Mouse (Mus musculus) limb, embryonic 15.5 days (tissue): ENCODE data around the gene Hsd17b14. TPM values are rescaled to one million over a fixed set of nuclear protein-coding genes. Genes with fewer than 3 reads are reported as not detected.
"Not testable (repeated sequence)": the region's sequence is repeated elsewhere in the genome, so short reads cannot be mapped to it uniquely, and the experiment has no call there.

Experiments
- ATAC-seq: fragments of 200-750 bp; cut with Nextera tagmentation; 2 replicates; pipeline ENCODE4 v1.8.0; 2017; ENCODE audit warnings: low read depth, moderate TSS enrichment; ENCODE audit not compliant: insufficient number of reproducible peaks, low FRiP score, low TSS enrichment
- H3K27ac ChIP-seq: fragments of 300-500 bp; sonication (generic); 2 replicates; pipeline ENCODE4 v1.5.1; 2015; ENCODE audit warnings: moderate library complexity, mild to moderate bottlenecking, inconsistent platforms
- H3K27me3 ChIP-seq: fragments of 300-500 bp; sonication (generic); 2 replicates; pipeline ENCODE4 v1.6.1; 2015; ENCODE audit warnings: inconsistent platforms
- H3K36me3 ChIP-seq: fragments of 300-500 bp; sonication (generic); 2 replicates; pipeline ENCODE4 v1.6.1; 2015; ENCODE audit warnings: inconsistent platforms
- H3K4me1 ChIP-seq: fragments of 300-500 bp; sonication (generic); 2 replicates; pipeline ENCODE4 v1.6.1; 2015; ENCODE audit warnings: inconsistent platforms
- H3K4me2 ChIP-seq: fragments of 300-500 bp; sonication (generic); 2 replicates; pipeline ENCODE4 v1.6.1; 2015; ENCODE audit warnings: mild to moderate bottlenecking, inconsistent platforms
- H3K4me3 ChIP-seq: fragments of 300-500 bp; sonication (generic); 2 replicates; pipeline ENCODE4 v1.5.1; 2015; ENCODE audit warnings: mild to moderate bottlenecking, inconsistent platforms
- H3K9ac ChIP-seq: fragments of 300-500 bp; sonication (generic); 2 replicates; pipeline ENCODE4 v1.6.1; 2015; ENCODE audit warnings: inconsistent platforms
- H3K9me3 ChIP-seq: fragments of 300-500 bp; sonication (generic); 2 replicates; pipeline ENCODE4 v1.6.1; 2016; ENCODE audit warnings: inconsistent platforms
- WGBS: fragments of 180-500 bp; shearing (Covaris S2); methylation state at CpG from one replicate; pipeline ENCODE4 v1.1.7; 2015; 5-methylcytosine and 5-hydroxymethylcytosine counted together
- polyA plus RNA-seq: library from polyadenylated mRNA; unstranded; fragments of >200 nt; fragmentation: Nextera tagmentation; extraction: Ambion mirVana; gene quantifications from 2 replicates; pipeline ENCODE4 v1.2.1, GENCODE M21; 2015

Hsd17b14 gene
- polyA plus RNA-seq = 0.74 and 1.1 TPM in 2 replicates

DNA sequence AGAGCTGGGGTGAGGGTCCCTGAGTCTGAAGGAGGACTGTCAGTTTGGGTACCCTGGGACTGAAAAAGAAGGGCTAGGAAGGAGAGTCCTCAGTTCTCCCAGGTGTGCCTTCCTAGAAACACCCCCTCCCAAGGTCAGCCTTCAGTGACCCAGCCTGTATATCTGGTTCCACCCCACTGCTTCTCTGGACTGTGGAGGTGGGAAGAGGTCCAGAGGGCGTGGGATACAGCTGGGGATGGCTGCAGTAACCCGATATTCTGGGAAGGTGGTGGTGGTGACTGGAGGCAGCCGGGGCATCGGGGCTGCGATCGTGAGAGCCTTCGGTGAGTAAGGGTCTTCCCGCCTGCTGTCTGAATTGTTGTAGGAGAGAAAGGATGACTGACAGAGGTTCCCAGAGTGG, at the start of gene Hsd17b14:
TSS of gene Hsd17b14 (plus strand) at position 150 of the 400 bp plus-strand sequence.
- Histone ChIP-seq H3K9me3 (no peaks in the 10 kb centered on the region), H3K9ac (no peak within 1 kb of the TSS), H3K36me3 (no peaks in the 10 kb centered on the region), H3K27ac (no peak within 1 kb of the TSS), H3K4me1 (peaks cover 6% of the 10 kb centered on the region; the same call in 1 of the 2 replicates), H3K4me3 (no peak within 1 kb of the TSS), H3K4me2 (no peak within 1 kb of the TSS), H3K27me3 (no peaks in the 10 kb centered on the region)
- no peak for ATAC-seq
- WGBS = 22% methylated on average over 8 of the region's 8 CpGs

DNA sequence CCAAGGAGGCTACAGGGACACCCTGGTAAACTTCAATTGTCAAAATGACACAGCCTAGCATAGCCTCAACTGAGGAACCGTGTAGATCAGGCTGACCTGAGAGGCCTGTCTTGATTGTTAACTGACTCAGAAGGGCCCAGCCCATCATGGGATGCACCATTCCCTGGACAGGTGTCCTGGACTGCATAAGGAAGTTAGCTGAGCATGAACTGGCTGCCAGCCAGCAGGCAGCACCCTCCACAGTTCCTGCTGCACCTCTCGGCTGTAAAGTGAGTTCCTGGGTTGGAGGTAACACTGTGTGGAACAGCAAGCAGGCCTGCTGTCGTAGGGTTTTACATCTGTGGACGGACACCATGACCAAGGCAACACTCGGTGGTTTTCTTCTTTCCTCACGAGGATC, 47.1 kb upstream of the Hsd17b14 start:
- Histone ChIP-seq H3K4me2 (no peak overlapping the region), H3K9ac (no peak overlapping the region), H3K36me3 (peaks cover 38% of the 10 kb centered on the region), H3K4me1 (peaks cover 20% of the 10 kb centered on the region), H3K4me3 (no peak overlapping the region), H3K9me3 (no peaks in the 10 kb centered on the region), H3K27me3 (no peaks in the 10 kb centered on the region), H3K27ac (no peak overlapping the region)
- no peak for ATAC-seq
- WGBS = 85% methylated on average over 6 of the region's 6 CpGs

DNA sequence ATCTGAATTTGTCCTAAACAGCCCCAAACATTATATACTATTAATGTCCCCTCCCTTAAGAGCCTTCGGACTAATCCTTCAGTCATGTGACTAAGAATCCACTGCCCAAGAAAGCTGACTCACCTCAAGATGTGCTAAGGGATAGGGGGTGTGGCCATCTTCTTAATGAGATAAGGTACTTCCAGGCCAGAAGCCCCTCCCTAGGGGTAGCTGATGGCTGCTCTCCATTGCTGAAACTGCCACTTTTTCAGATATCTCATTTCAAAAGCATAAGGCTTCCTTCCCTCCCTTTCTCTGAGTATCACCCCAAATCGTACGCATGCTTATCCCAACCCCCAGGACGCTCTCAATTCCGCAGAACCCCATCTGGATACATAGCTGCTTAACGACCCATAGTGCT, 46.1 kb upstream of the Hsd17b14 start:
- H3K9ac ChIP-seq = peak overlapping the region; percentile 75; the same call in 1 of the 2 replicates
- peak overlapping the region; percentile 76; the same call in 1 of the 2 replicates for H3K4me3 ChIP-seq
- 70% methylated on average over 6 of the region's 6 CpGs for WGBS
- ATAC-seq = no peak
- no peaks in the 10 kb centered on the region for H3K9me3 ChIP-seq
- peak overlapping the region; percentile 91; the same call in 1 of the 2 replicates for H3K4me2 ChIP-seq
- H3K27me3 ChIP-seq = no peaks in the 10 kb centered on the region
- peaks cover 20% of the 10 kb centered on the region for H3K4me1 ChIP-seq
- H3K36me3 ChIP-seq = peaks cover 29% of the 10 kb centered on the region
- peak overlapping the region; percentile 97; the same call in 1 of the 2 replicates for H3K27ac ChIP-seq

DNA sequence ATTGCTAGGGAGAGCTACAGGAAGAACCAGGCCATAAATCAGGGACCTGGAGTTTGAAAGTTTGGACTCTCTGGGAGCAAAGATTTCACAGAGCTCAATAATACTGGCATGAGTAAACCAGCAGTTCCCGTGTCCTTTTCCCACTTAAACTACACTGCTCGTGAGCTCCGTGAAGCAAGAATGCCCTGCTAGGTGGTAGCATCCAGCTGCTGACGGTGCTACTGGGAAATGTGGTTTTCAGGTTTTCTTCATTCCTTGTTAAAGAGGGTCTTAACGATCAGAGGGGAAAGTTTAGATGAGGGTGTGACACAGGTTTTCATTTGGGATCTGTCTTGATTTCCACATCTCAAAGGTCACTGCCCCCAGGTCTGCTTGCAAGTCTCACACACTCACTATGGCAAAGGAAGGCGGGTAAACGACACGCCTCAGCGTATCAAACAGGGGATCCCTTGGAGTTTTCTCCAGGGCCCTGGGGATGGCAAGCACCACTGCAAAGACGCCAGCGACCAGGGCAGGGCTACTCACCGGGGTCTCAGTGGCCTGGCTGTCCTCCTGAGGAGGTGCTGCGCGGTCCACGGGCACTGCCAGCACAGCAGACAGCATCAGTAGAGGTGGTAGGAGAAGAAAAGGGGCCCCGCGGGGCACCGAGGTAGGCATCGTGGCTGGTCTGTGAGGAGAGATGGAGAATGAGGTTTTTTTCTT, 45.4 kb upstream of the Hsd17b14 start:
- no peak for ATAC-seq
- Histone ChIP-seq H3K4me2 (peak overlapping the region; percentile 91), H3K4me3 (peak overlapping the region; percentile 76), H3K4me1 (peaks cover 20% of the 10 kb centered on the region), H3K9me3 (no peaks in the 10 kb centered on the region), H3K36me3 (peaks cover 29% of the 10 kb centered on the region), H3K9ac (peak overlapping the region; percentile 75), H3K27ac (peak overlapping the region; percentile 97), H3K27me3 (no peaks in the 10 kb centered on the region)
- 17% methylated on average over 19 of the region's 19 CpGs for WGBS

DNA sequence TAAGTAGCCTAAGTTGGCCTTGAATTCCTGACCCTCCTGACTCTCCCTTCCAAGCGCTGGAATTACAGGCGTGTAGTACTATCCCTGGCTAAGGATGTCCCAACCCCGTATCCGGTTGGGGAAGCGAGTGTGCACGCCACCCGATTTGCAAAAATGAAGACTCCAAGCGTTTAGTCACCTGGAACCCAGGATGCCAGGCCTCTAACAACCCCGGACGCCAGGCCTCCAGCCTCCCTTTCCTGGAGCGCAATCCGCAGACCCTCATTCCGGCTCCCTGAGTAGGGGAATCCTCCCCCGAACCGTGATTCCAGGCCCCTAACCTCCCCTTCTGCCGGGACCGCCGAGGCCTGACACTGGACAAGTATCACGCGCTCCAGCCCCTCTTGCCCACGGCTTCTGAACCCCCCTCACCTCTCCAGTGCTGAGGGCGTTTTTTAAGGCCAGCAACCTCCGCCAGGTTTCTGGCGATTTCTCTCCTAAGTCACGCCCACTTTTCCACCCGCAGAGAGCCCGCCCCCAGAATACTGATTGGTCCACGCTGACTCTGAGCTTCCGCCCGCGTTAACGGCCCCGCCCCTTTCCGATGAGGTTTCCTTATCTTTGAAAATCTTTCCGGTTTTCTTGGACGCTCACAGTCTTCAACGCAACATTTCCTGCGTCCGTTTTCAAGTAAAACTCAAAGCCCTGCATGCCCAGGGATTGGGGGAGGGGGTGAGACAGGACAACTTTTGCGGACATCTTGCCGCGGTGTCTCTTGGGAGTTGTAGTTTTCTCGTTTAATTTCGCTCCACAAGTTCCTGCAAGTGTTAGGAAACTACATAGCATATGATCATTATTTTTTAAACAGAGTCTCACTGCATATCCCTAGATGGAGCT, 44.5 kb upstream of the Hsd17b14 start, which contains the start of gene Nucb1:
TSS of gene Nucb1 (minus strand) at position 495 of the 876 bp plus-strand sequence.
- Histone ChIP-seq H3K4me3 (peak within 1 kb of the TSS; percentile 76), H3K9ac (peak within 1 kb of the TSS; percentile 75), H3K4me2 (peak within 1 kb of the TSS; percentile 91), H3K9me3 (no peaks in the 10 kb centered on the region), H3K36me3 (peaks cover 26% of the 10 kb centered on the region), H3K27me3 (no peaks in the 10 kb centered on the region), H3K27ac (peak within 1 kb of the TSS; percentile 97), H3K4me1 (peaks cover 20% of the 10 kb centered on the region)
- under 1% methylated on average over 44 of the region's 44 CpGs for WGBS
- ATAC-seq = peak; percentile 87

DNA sequence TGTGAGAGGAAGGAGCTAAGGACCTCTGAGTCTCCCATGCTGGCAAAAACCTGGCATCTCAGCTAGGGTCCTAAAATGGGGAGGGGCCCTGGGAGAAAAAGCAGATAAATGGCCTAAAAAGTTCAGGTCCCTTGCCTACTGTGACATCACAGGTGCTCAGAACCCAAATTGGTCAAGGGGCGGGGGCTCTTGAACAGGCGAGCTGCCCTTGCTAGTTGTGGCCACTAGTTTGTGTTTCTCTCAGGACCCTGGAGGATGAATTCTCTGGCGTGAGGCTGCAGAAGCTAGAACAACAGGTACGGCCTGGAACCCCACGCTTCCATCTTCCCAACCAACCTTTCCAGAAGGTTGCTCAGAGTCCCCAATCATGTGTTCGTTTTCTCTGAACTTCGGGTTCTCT, 40.3 kb upstream of the Hsd17b14 start:
- peaks cover 11% of the 10 kb centered on the region for H3K4me1 ChIP-seq
- H3K9me3 ChIP-seq = no peaks in the 10 kb centered on the region
- no peaks in the 10 kb centered on the region for H3K27me3 ChIP-seq
- ATAC-seq = no peak
- no peak overlapping the region for H3K9ac ChIP-seq
- H3K4me3 ChIP-seq = no peak overlapping the region
- H3K4me2 ChIP-seq = no peak overlapping the region
- no peak overlapping the region for H3K27ac ChIP-seq
- H3K36me3 ChIP-seq = no peaks in the 10 kb centered on the region
- WGBS = 81% methylated on average over 7 of the region's 7 CpGs

DNA sequence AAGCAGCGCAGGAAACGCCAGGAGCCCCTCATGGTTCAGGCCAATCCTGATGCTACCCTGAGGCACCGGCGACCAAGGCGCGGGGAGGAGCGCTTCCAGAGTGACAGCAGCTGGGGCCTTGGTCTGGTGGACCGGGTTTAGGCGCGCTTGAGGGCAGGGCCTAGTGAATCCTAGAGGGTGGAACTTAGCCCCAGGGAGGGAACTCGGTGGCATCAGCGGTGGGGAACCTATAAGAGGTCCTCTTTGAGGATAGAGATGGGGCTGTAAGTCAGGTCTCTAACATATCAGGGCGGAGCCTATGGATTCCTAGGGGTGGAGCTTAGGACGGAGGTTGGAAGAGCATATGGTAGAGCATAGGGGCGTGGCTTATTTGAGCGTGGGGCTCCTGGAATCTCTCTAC, 39.3 kb upstream of the Hsd17b14 start:
- H3K27me3 ChIP-seq = no peaks in the 10 kb centered on the region
- H3K4me2 ChIP-seq = peak overlapping the region; percentile 33
- no peak overlapping the region for H3K9ac ChIP-seq
- H3K4me1 ChIP-seq = peaks cover 11% of the 10 kb centered on the region
- peak overlapping the region; percentile 0; the same call in 1 of the 2 replicates for H3K27ac ChIP-seq
- no peak overlapping the region for H3K4me3 ChIP-seq
- H3K36me3 ChIP-seq = no peaks in the 10 kb centered on the region
- 0 out of 2 replicates have a peak, but pooled peaks have one; percentile 5 for ATAC-seq
- 21% methylated on average over 16 of the region's 16 CpGs for WGBS
- no peaks in the 10 kb centered on the region for H3K9me3 ChIP-seq

DNA sequence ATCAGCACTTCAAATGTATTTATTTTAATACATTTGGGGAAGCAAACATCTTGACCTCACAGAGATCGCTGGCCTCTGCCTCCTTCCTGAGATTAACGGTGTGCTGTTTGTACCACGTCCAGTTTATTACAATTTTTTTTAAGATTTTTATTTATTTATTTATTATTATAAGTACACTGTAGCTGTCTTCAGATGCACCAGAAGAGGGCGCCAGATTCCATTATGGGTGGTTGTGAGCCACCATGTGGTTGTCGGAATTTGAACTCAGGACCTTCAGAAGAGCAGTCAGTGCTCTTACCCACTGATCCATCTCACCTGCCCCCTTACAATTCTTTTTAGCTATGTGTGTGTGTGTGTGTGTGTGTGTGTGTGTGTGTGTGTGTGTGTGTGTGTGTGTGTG, 37.8 kb upstream of the Hsd17b14 start:
- not testable (repeated sequence) for H3K4me3 ChIP-seq, H3K9me3 ChIP-seq, H3K27ac ChIP-seq, ATAC-seq, H3K9ac ChIP-seq, H3K4me2 ChIP-seq, H3K36me3 ChIP-seq, H3K27me3 ChIP-seq
- WGBS = 64% methylated on average over 5 of the region's 5 CpGs
- peaks cover 16% of the 10 kb centered on the region for H3K4me1 ChIP-seq

DNA sequence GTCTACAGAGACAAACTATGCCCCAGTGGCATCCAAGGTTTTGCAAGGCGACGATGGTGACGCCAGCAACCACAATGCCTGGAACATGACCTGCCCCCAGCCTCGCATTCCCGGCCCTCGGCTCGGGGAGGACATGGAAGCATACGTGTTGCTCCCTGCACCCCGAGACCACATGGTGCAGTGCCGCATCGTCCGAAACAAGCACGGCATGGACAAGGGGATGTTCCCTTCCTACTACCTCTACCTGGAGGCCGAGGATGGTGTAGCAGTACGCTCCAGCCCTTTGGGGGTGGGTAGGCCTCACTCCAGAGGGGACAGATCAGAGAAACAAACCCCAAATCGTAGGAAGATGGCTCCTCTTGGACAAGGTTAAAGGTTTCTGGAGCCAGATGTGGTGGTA, 36.1 kb upstream of the Hsd17b14 start:
- Histone ChIP-seq H3K9me3 (no peaks in the 10 kb centered on the region), H3K4me2 (no peak overlapping the region), H3K27ac (no peak overlapping the region), H3K4me3 (no peak overlapping the region), H3K9ac (no peak overlapping the region), H3K27me3 (no peaks in the 10 kb centered on the region), H3K36me3 (peaks cover 1% of the 10 kb centered on the region; the same call in 1 of the 2 replicates), H3K4me1 (peaks cover 31% of the 10 kb centered on the region)
- ATAC-seq = no peak
- 92% methylated on average over 16 of the region's 16 CpGs for WGBS

DNA sequence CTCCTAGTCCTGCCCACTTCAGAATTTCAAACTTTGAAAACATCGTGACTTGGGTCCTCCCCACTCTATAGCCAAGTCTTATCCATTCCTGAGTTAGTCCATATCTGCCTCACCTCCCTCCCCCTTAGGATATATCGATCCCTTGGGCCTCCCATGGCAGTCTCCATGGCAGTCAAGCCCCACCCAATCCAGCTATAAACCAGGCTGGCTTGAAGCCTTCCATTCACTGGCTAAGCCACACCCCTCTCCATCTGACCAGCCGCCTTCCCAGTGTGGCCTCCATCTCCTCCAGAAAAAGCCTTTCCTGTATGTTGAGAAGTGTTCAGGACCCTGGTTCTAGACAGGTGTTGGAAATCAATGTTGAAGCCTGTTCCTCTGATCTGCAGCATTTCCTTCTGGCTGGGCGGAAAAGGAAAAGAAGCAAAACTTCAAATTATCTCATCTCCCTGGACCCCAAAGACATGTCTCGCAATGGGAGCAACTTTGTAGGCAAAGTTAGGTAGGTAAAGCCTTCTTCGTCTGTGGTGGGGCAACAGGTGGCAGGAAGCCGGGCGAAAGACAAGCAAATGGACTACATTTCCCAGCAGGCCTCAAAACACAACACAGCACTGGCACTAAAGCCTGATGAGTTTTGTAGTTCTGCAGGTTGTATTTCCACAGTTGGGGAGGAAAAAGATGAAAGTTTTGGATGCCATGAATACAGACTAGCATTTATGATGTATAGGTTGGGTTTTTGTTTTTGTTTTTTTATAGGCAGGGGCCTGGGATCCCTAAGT, 35.2 kb upstream of the Hsd17b14 start:
- H3K4me3 ChIP-seq = no peak overlapping the region
- 74% methylated on average over 8 of the region's 8 CpGs for WGBS
- no peaks in the 10 kb centered on the region for H3K9me3 ChIP-seq
- no peaks in the 10 kb centered on the region for H3K27me3 ChIP-seq
- 0 out of 2 replicates have a peak overlapping the region, but pooled peaks have one; percentile 5 for H3K4me2 ChIP-seq
- H3K4me1 ChIP-seq = peaks cover 36% of the 10 kb centered on the region
- H3K9ac ChIP-seq = no peak overlapping the region
- no peak for ATAC-seq
- 0 out of 2 replicates have a peak overlapping the region, but pooled peaks have one; percentile 22 for H3K27ac ChIP-seq
- H3K36me3 ChIP-seq = peaks cover 4% of the 10 kb centered on the region; the same call in 1 of the 2 replicates

DNA sequence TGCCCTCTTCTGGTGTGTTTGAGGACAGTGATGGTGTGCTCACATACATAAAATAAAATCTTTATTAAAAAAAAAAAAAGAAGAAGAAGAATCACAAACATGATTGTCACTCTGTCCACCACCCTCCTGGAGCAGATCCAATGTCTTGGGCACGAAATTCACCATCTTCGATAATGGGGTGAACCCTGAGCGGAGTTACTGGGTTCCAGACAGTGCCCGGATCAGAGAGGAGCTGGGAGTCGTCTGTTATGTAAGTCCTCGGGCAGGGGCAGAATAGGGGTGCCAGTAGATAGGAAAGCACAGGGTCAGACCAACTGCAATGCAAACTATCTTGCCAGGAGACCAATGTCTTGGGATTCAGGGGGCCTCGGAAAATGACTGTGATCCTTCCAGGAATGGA, 34.1 kb upstream of the Hsd17b14 start:
- Histone ChIP-seq H3K27me3 (no peaks in the 10 kb centered on the region), H3K4me1 (peaks cover 39% of the 10 kb centered on the region), H3K4me3 (no peak overlapping the region), H3K4me2 (no peak overlapping the region), H3K9ac (no peak overlapping the region), H3K36me3 (peaks cover 7% of the 10 kb centered on the region; the same call in 1 of the 2 replicates), H3K9me3 (no peaks in the 10 kb centered on the region), H3K27ac (no peak overlapping the region)
- no peak for ATAC-seq
- 92% methylated on average over 7 of the region's 7 CpGs for WGBS
